Mouse (Mus musculus): Measurements from ENCODE around the gene Kif24. TPM values are rescaled to one million over a fixed set of nuclear protein-coding genes. Genes with fewer than 3 reads are reported as not detected.
A peak's percentile ranks its signal among the peaks of the same experiment; 100 is the strongest.

Gene Kif24
- 1 to 10 TPM in 1 of 2 experiments, under 1 TPM in 1; 0.86 to 1.3 TPM for total RNA-seq (2021)
- long read RNA-seq, experiment 1: 0 reads
- long read RNA-seq, experiment 2: 0 reads

- intact Hi-C loops (cut with DNase I; ENCODE audit: low total_unique reads): no loop called here
- DNase-seq: peak; percentile 98
Observed at GRCm38 (mm10) chr4:41464345-41465286, at the start of gene Kif24, which contains the start of gene Nudt2. Kif24 (minus strand) TSS chr4:41464887. Nudt2 (plus strand) TSS chr4:41465151.

GRCm38 (mm10) chr4:41513714-41514113 lies 49.0 kb upstream of the Kif24 start:
- intact Hi-C loops (cut with DNase I; ENCODE audit: low total_unique reads): no loop called here
- DNase-seq: no peak

- intact Hi-C loops (cut with DNase I; ENCODE audit: low total_unique reads): no loop called here
Observed at GRCm38 (mm10) chr4:41513309-41513708, 48.6 kb upstream of the Kif24 start.

GRCm38 (mm10) chr4:41507998-41508397 lies 43.3 kb upstream of the Kif24 start:
- intact Hi-C loops (cut with DNase I; ENCODE audit: low total_unique reads): loop anchor here (5.0 kb wide), 1 partner anchor 36 kb away; no protein-coding TSS in a partner anchor
- no peak for DNase-seq

More at GRCm38 (mm10) chr4:41513309-41513708, 48.6 kb upstream of the Kif24 start:
- no peak for DNase-seq

GRCm38 (mm10) chr4:41507326-41507924 lies 42.7 kb upstream of the Kif24 start:
- DNase-seq: no peak
- intact Hi-C loops (cut with DNase I; ENCODE audit: low total_unique reads): loop anchor here (5.0 kb wide), 1 partner anchor 35 kb away; no protein-coding TSS in a partner anchor

GRCm38 (mm10) chr4:41506906-41507305 lies 42.2 kb upstream of the Kif24 start:
- peak; percentile 87 for DNase-seq
- intact Hi-C loops (cut with DNase I; ENCODE audit: low total_unique reads): loop anchor here (5.0 kb wide), 1 partner anchor 35 kb away; no protein-coding TSS in a partner anchor

GRCm38 (mm10) chr4:41506156-41506555 lies 41.5 kb upstream of the Kif24 start:
- intact Hi-C loops (cut with DNase I; ENCODE audit: low total_unique reads): loop anchor here (5.0 kb wide), 1 partner anchor 34 kb away; no protein-coding TSS in a partner anchor
- peak; percentile 60 for DNase-seq

GRCm38 (mm10) chr4:41505131-41505551 lies 40.5 kb upstream of the Kif24 start:
- intact Hi-C loops (cut with DNase I; ENCODE audit: low total_unique reads): loop anchor here (5.0 kb wide), 1 partner anchor 33 kb away; no protein-coding TSS in a partner anchor
- no peak for DNase-seq

- DNase-seq: no peak
- intact Hi-C loops (cut with DNase I; ENCODE audit: low total_unique reads): no loop called here
Observed at GRCm38 (mm10) chr4:41504325-41504724, 39.6 kb upstream of the Kif24 start.

- intact Hi-C loops (cut with DNase I; ENCODE audit: low total_unique reads): no loop called here
- peak; percentile 100 for DNase-seq
Observed at GRCm38 (mm10) chr4:41502986-41503412, 38.3 kb upstream of the Kif24 start, which contains the start of gene AI464131. AI464131 (minus strand) TSS chr4:41503076.

GRCm38 (mm10) chr4:41502171-41502940 lies 37.7 kb upstream of the Kif24 start:
- DNase-seq: peak; percentile 59
- intact Hi-C loops (cut with DNase I; ENCODE audit: low total_unique reads): no loop called here

- DNase-seq: no peak
- intact Hi-C loops (cut with DNase I; ENCODE audit: low total_unique reads): no loop called here
Observed at GRCm38 (mm10) chr4:41500787-41501186, 36.1 kb upstream of the Kif24 start.

- DNase-seq: no peak
- intact Hi-C loops (cut with DNase I; ENCODE audit: low total_unique reads): no loop called here
Observed at GRCm38 (mm10) chr4:41499619-41500018, 34.9 kb upstream of the Kif24 start.

GRCm38 (mm10) chr4:41498921-41499391 lies 34.3 kb upstream of the Kif24 start:
- DNase-seq: no peak
- intact Hi-C loops (cut with DNase I; ENCODE audit: low total_unique reads): no loop called here

GRCm38 (mm10) chr4:41497995-41498845 lies 33.5 kb upstream of the Kif24 start:
- intact Hi-C loops (cut with DNase I; ENCODE audit: low total_unique reads): no loop called here
- DNase-seq: no peak

- no peak for DNase-seq
- intact Hi-C loops (cut with DNase I; ENCODE audit: low total_unique reads): no loop called here
Observed at GRCm38 (mm10) chr4:41497579-41497978, 32.9 kb upstream of the Kif24 start.

- intact Hi-C loops (cut with DNase I; ENCODE audit: low total_unique reads): no loop called here
- DNase-seq: no peak
Observed at GRCm38 (mm10) chr4:41497046-41497445, 32.4 kb upstream of the Kif24 start.

- DNase-seq: no peak
- intact Hi-C loops (cut with DNase I; ENCODE audit: low total_unique reads): no loop called here
Observed at GRCm38 (mm10) chr4:41495850-41496249, 31.2 kb upstream of the Kif24 start.
